Mouse (Mus musculus): ENCODE data around the gene Exph5. TPM values are rescaled to one million over a fixed set of nuclear protein-coding genes. Genes with fewer than 3 reads are reported as not detected.

Gene Exph5
- polyA plus RNA-seq, 1 experiment from 2014 or later = 9.1 TPM

Small RNA genes within 50 kb of the gene (microRNA-seq; reads per million reads assigned to microRNA genes)
- not detected for gene Mir130c

Other genes with a start within 250 kb of the Exph5 start
- gene Ddx10, start 53.6 kb upstream of the Exph5 start, polyA plus RNA-seq (2015; fragmentation: Nextera tagmentation; extraction: Ambion mirVana) = 24.1 and 25.2 TPM in 2 replicates
- gene Kdelc2, start 82.4 kb downstream of the Exph5 start, polyA plus RNA-seq (2015; fragmentation: Nextera tagmentation; extraction: Ambion mirVana) = 33.5 and 33.7 TPM in 2 replicates
- 0.45 and 1.1 TPM in 2 replicates for gene 4930550C14Rik, start 100.7 kb downstream of the Exph5 start, polyA plus RNA-seq (2015; fragmentation: Nextera tagmentation; extraction: Ambion mirVana)
- gene Atm, start 235.1 kb downstream of the Exph5 start, polyA plus RNA-seq (2015; fragmentation: Nextera tagmentation; extraction: Ambion mirVana) = 10.9 and 13.1 TPM in 2 replicates
- 16.9 and 17.2 TPM in 2 replicates for gene Npat, start 235.4 kb downstream of the Exph5 start, polyA plus RNA-seq (2015; fragmentation: Nextera tagmentation; extraction: Ambion mirVana)